Mouse (Mus musculus): ENCODE data around the gene Arid5b. TPM values are rescaled to one million over a fixed set of nuclear protein-coding genes. Genes with fewer than 3 reads are reported as not detected.

Gene Arid5b
- polyA plus RNA-seq, 1 experiment from 2014 or later, result 27.5 TPM

DNA sequence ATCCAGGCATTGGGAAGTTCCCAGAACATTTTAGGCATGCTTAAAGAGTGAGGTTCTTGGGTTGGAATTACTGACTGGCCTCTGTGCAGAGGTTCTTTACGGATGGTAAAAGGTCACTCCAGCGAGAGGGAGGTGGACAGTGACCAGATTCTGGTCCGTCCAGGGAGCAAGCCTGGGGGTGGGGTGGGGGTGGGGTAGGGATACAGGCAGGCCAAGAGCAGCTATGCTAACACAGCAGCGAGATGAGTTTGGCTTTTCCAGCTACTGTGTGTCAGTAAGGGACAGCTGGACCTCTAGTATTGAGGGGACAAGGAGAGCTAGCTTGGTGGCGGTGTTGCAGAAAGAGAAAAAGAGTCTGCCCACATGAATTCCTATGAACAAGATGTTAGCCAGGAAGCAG, 167.9 kb downstream of the Arid5b start:
- H3K27me3 ChIP-seq (ENCODE audit: control insufficient read depth, insufficient read depth, low read length), result no peaks in the 10 kb centered on the region
- H3K4me1 ChIP-seq (ENCODE audit: control insufficient read depth, insufficient read depth, low read length), result no peaks in the 10 kb centered on the region
- no peak overlapping the region for H3K27ac ChIP-seq (replicated peaks; ENCODE audit: low read depth, low read length)
- H3K4me2 ChIP-seq (ENCODE audit: low read depth, low read length), result no peak overlapping the region
- peaks cover 2% of the 10 kb centered on the region; the same call in 1 of the 2 replicates for H3K36me3 ChIP-seq (replicated peaks; ENCODE audit: control insufficient read depth, insufficient read depth, low read depth, low read length)
- H3K9ac ChIP-seq (replicated peaks; ENCODE audit: low read length), result no peak overlapping the region
- H3K9me3 ChIP-seq (replicated peaks; ENCODE audit: control insufficient read depth, low read length), result no peaks in the 10 kb centered on the region
- DNase-seq (ENCODE audit: low spot score) (no peak), ATAC-seq (replicated peaks; ENCODE audit: insufficient number of reproducible peaks, low FRiP score, low TSS enrichment, low read depth) (no peak)
- WGBS, result 37% methylated on average over 5 of the region's 5 CpGs
- H3K4me3 ChIP-seq (ENCODE audit: low read depth, low read length), result no peak overlapping the region

- 54% methylated on average over 8 of the region's 8 CpGs for WGBS
- Histone ChIP-seq H3K4me2 (ENCODE audit: low read depth, low read length) (no peak overlapping the region), H3K9me3 (replicated peaks; ENCODE audit: control insufficient read depth, low read length) (no peaks in the 10 kb centered on the region), H3K9ac (replicated peaks; ENCODE audit: low read length) (no peak overlapping the region), H3K36me3 (replicated peaks; ENCODE audit: control insufficient read depth, insufficient read depth, low read depth, low read length) (peaks cover 2% of the 10 kb centered on the region; the same call in 1 of the 2 replicates), H3K4me3 (ENCODE audit: low read depth, low read length) (no peak overlapping the region), H3K27ac (replicated peaks; ENCODE audit: low read depth, low read length) (no peak overlapping the region), H3K4me1 (ENCODE audit: control insufficient read depth, insufficient read depth, low read length) (no peaks in the 10 kb centered on the region), H3K27me3 (ENCODE audit: control insufficient read depth, insufficient read depth, low read length) (no peaks in the 10 kb centered on the region)
- no peak for DNase-seq (ENCODE audit: low spot score)
- no peak for ATAC-seq (replicated peaks; ENCODE audit: insufficient number of reproducible peaks, low FRiP score, low TSS enrichment, low read depth)
These were observed 168.4 kb downstream of the Arid5b start for GRCm38 (mm10) chr10:68110182-68110581.

GRCm38 (mm10) chr10:68109651-68110050, 168.9 kb downstream of the Arid5b start:
- no peak overlapping the region for H3K4me3 ChIP-seq (ENCODE audit: low read depth, low read length)
- no peak overlapping the region for H3K9ac ChIP-seq (replicated peaks; ENCODE audit: low read length)
- H3K27ac ChIP-seq (replicated peaks; ENCODE audit: low read depth, low read length), result no peak overlapping the region
- peaks cover 2% of the 10 kb centered on the region; the same call in 1 of the 2 replicates for H3K36me3 ChIP-seq (replicated peaks; ENCODE audit: control insufficient read depth, insufficient read depth, low read depth, low read length)
- peaks cover 3% of the 10 kb centered on the region; the same call in 1 of the 2 replicates for H3K4me1 ChIP-seq (ENCODE audit: control insufficient read depth, insufficient read depth, low read length)
- H3K27me3 ChIP-seq (ENCODE audit: control insufficient read depth, insufficient read depth, low read length), result no peaks in the 10 kb centered on the region
- no peaks in the 10 kb centered on the region for H3K9me3 ChIP-seq (replicated peaks; ENCODE audit: control insufficient read depth, low read length)
- H3K4me2 ChIP-seq (ENCODE audit: low read depth, low read length), result no peak overlapping the region
- ATAC-seq (replicated peaks; ENCODE audit: insufficient number of reproducible peaks, low FRiP score, low TSS enrichment, low read depth), result no peak
- DNase-seq (ENCODE audit: low spot score), result no peak
- 59% methylated on average over 1 of the region's 1 CpGs for WGBS

DNA sequence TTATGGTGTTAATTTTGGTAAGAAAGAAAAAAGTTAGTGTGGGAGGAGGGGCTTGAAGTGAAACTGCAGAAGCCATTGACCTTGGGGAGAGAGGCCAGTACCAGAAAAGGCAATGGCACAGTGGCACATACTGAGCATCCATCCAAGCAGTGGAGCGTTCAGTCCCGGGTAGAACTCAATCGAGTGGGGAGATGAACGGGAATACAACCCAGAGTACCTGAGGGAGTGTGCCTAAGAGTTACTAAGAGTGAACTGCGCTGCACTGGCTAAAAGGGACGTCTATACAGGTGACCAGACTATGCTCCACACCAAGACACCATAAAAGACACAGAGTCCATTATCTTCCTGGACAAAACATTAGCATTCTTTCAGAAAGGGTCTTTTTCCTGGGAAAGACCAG, 170.8 kb downstream of the Arid5b start:
- no peak for ATAC-seq (replicated peaks; ENCODE audit: insufficient number of reproducible peaks, low FRiP score, low TSS enrichment, low read depth)
- 89% methylated on average over 6 of the region's 6 CpGs for WGBS

GRCm38 (mm10) chr10:68106351-68106950, 172.1 kb downstream of the Arid5b start:
- Histone ChIP-seq H3K27ac (replicated peaks; ENCODE audit: low read depth, low read length) (no peak overlapping the region), H3K4me1 (ENCODE audit: control insufficient read depth, insufficient read depth, low read length) (peaks cover 3% of the 10 kb centered on the region; the same call in 1 of the 2 replicates), H3K4me2 (ENCODE audit: low read depth, low read length) (no peak overlapping the region), H3K36me3 (replicated peaks; ENCODE audit: control insufficient read depth, insufficient read depth, low read depth, low read length) (peaks cover 2% of the 10 kb centered on the region; the same call in 1 of the 2 replicates), H3K9me3 (replicated peaks; ENCODE audit: control insufficient read depth, low read length) (no peaks in the 10 kb centered on the region), H3K4me3 (ENCODE audit: low read depth, low read length) (no peak overlapping the region), H3K9ac (replicated peaks; ENCODE audit: low read length) (no peak overlapping the region), H3K27me3 (ENCODE audit: control insufficient read depth, insufficient read depth, low read length) (no peaks in the 10 kb centered on the region)
- 76% methylated on average over 9 of the region's 9 CpGs for WGBS
- ATAC-seq (replicated peaks; ENCODE audit: insufficient number of reproducible peaks, low FRiP score, low TSS enrichment, low read depth), result no peak
- DNase-seq (ENCODE audit: low spot score), result no peak

More for the DNA sequence above, 170.8 kb downstream of the Arid5b start:
- H3K27ac ChIP-seq (replicated peaks; ENCODE audit: low read depth, low read length), result no peak overlapping the region
- H3K4me1 ChIP-seq (ENCODE audit: control insufficient read depth, insufficient read depth, low read length), result peaks cover 3% of the 10 kb centered on the region; the same call in 1 of the 2 replicates
- no peak overlapping the region for H3K4me2 ChIP-seq (ENCODE audit: low read depth, low read length)
- no peaks in the 10 kb centered on the region for H3K27me3 ChIP-seq (ENCODE audit: control insufficient read depth, insufficient read depth, low read length)
- no peaks in the 10 kb centered on the region for H3K9me3 ChIP-seq (replicated peaks; ENCODE audit: control insufficient read depth, low read length)
- peaks cover 2% of the 10 kb centered on the region; the same call in 1 of the 2 replicates for H3K36me3 ChIP-seq (replicated peaks; ENCODE audit: control insufficient read depth, insufficient read depth, low read depth, low read length)
- no peak overlapping the region for H3K4me3 ChIP-seq (ENCODE audit: low read depth, low read length)
- H3K9ac ChIP-seq (replicated peaks; ENCODE audit: low read length), result no peak overlapping the region
- DNase-seq (ENCODE audit: low spot score), result no peak

DNA sequence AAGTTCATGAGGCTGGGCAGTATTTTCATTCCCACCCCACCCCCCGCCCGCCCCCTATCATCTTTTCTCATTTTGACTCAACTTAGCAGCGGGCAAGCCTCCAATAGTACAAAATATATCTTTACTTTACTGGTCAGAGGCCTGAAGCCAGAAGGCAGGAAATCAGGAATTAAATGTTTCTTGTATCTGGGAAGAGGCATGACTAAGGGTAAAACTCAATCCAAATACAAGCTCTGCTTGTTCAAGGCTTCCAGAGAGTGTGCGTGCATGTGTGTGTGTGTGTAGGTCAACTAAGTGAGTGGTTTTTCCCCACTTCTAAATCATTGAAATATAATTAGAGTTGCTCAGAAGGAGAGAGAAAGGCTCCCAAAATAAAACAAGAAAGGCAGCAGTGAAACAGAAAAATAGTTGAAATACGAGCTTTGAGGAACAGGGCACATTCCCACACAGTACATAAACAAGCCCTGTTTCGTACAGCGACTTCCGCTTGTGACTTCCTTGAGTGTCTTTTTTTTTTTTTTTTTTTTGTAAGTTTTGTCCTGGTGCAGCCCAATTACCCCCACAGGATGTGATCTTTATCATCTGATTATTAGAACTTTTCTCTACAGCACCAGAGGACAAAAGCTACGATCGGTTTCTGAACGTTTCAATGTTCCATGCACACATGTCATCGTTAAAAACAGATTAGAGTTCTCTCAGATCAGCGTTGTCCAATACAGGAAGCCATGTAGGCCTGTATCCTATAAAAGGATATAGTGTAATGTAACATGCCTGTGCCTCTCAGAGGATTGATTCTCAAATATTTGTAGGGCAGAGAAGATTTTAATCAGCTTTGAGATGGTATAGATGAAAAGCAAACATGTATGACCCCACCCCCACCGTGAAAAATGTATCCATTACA, 173.4 kb downstream of the Arid5b start:
- peak; percentile 28 for DNase-seq (ENCODE audit: low spot score)
- H3K27ac ChIP-seq (replicated peaks; ENCODE audit: low read depth, low read length), result peak overlapping the region; percentile 29; the same call in 1 of the 2 replicates
- WGBS, result 45% methylated on average over 14 of the region's 14 CpGs

GRCm38 (mm10) chr10:68104481-68104880, 174.1 kb downstream of the Arid5b start:
- ATAC-seq (replicated peaks; ENCODE audit: insufficient number of reproducible peaks, low FRiP score, low TSS enrichment, low read depth), result no peak
- Histone ChIP-seq H3K27me3 (ENCODE audit: control insufficient read depth, insufficient read depth, low read length) (no peaks in the 10 kb centered on the region), H3K4me3 (ENCODE audit: low read depth, low read length) (no peak overlapping the region), H3K36me3 (replicated peaks; ENCODE audit: control insufficient read depth, insufficient read depth, low read depth, low read length) (peaks cover 2% of the 10 kb centered on the region; the same call in 1 of the 2 replicates), H3K4me2 (ENCODE audit: low read depth, low read length) (no peak overlapping the region), H3K4me1 (ENCODE audit: control insufficient read depth, insufficient read depth, low read length) (peaks cover 3% of the 10 kb centered on the region; the same call in 1 of the 2 replicates), H3K9me3 (replicated peaks; ENCODE audit: control insufficient read depth, low read length) (no peaks in the 10 kb centered on the region), H3K27ac (replicated peaks; ENCODE audit: low read depth, low read length) (no peak overlapping the region), H3K9ac (replicated peaks; ENCODE audit: low read length) (no peak overlapping the region)
- 20% methylated on average over 2 of the region's 2 CpGs for WGBS
- DNase-seq (ENCODE audit: low spot score), result peak; percentile 64

More for the DNA sequence above, 173.4 kb downstream of the Arid5b start:
- H3K27me3 ChIP-seq (ENCODE audit: control insufficient read depth, insufficient read depth, low read length), result no peaks in the 10 kb centered on the region
- no peaks in the 10 kb centered on the region for H3K9me3 ChIP-seq (replicated peaks; ENCODE audit: control insufficient read depth, low read length)
- peaks cover 2% of the 10 kb centered on the region; the same call in 1 of the 2 replicates for H3K36me3 ChIP-seq (replicated peaks; ENCODE audit: control insufficient read depth, insufficient read depth, low read depth, low read length)
- H3K9ac ChIP-seq (replicated peaks; ENCODE audit: low read length), result no peak overlapping the region
- H3K4me1 ChIP-seq (ENCODE audit: control insufficient read depth, insufficient read depth, low read length), result peaks cover 3% of the 10 kb centered on the region; the same call in 1 of the 2 replicates
- no peak overlapping the region for H3K4me3 ChIP-seq (ENCODE audit: low read depth, low read length)
- ATAC-seq (replicated peaks; ENCODE audit: insufficient number of reproducible peaks, low FRiP score, low TSS enrichment, low read depth), result no peak
- no peak overlapping the region for H3K4me2 ChIP-seq (ENCODE audit: low read depth, low read length)

Data from embryonic facial prominence, embryonic 11.5 days (tissue).